In the genomic region with DNA sequence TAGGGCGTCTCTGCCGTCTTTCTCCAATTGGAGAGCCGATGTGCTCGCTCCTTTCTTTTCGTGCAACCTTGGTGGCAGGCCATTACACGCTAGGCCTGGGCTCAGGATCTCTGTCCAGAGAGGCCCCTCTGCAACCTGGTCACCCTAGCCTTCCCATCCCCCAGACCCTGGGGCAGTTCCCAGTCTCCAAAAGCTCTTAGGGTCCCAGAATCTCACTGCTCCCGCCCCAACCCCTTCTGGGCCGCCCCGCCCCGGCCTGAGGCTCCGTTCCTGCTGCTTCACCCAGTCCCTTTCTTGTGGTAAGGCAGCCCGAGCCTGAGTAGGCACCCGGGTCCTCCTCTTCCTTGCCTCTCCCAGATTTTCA, we compare ENCODE assay signal across 9 mouse cellular contexts. TPM values are rescaled to one million over a fixed set of nuclear protein-coding genes. Genes with fewer than 3 reads are reported as not detected.
DNase-seq lines count a peak whose midpoint lies in the region; ATAC-seq and TF ChIP-seq lines count a peak whose summit lies in the region.
"Had no signal": no experiment of that assay in that cellular context is flagged by ENCODE, and none has a peak within 500 bp of the region (broad histone marks: within the 10 kb centered on the region; RNA-seq: fewer than 3 reads in every experiment).

No protein-coding gene starts in this region.

- no peak for DNase-seq in hindbrain, embryonic 14.5 days (ENCODE audit: low spot score)
- peak; percentile 70 for DNase-seq in 3134 (ENCODE audit: extremely low read depth, insufficient read length, low spot score)
- DNase-seq in CH12.LX (ENCODE audit: extremely low read depth): no peak
- DNase-seq in limb, embryonic 11.5 days (ENCODE audit: low spot score): no peak
- DNase-seq in adrenal gland, postnatal 4 days (ENCODE audit: low spot score in 2 of 2): no peak
- no peak for DNase-seq in layer of hippocampus, adult 18-20 months (ENCODE audit: low spot score in 2 of 2)
- DNase-seq: gastrocnemius, postnatal 14 days had no signal

- ATAC-seq in hindbrain, embryonic 12.5 days (ENCODE audit: low FRiP score): no peak
- no peak for ATAC-seq in hindbrain, embryonic 14.5 days (ENCODE audit: low FRiP score)
- no peak for ATAC-seq in limb, embryonic 11.5 days (ENCODE audit: insufficient number of reproducible peaks, low FRiP score, low TSS enrichment, low read depth)

- dilution Hi-C loops in CH12.LX (cut with MboI; ENCODE audit: extremely low pct_ligation_motif_present, extremely low pct_unique_long_range_greater_than_20kb, low sequenced_read_pairs): no loop called here

- H3K9ac ChIP-seq in hindbrain, embryonic 12.5 days: 0 out of 2 replicates have a peak overlapping the region, but pooled peaks have one; percentile 18
- H3K9ac ChIP-seq in hindbrain, embryonic 14.5 days: no peak overlapping the region
- H3K9ac ChIP-seq in CH12.LX (ENCODE audit: insufficient read depth, low read depth): peak overlapping the region; percentile 65
- 0 out of 2 replicates have a peak overlapping the region, but pooled peaks have one; percentile 7 for H3K9ac ChIP-seq in limb, embryonic 11.5 days (ENCODE audit: low read length)

- peaks cover 47% of the 10 kb centered on the region for H3K79me2 ChIP-seq in CH12.LX (replicated peaks; ENCODE audit: control insufficient read depth, extremely low read depth, insufficient read depth, poor library complexity, severe bottlenecking)

- H3K27me3 ChIP-seq in hindbrain, embryonic 12.5 days: peaks cover 96% of the 10 kb centered on the region
- H3K27me3 ChIP-seq in hindbrain, embryonic 14.5 days (ENCODE audit: control insufficient read depth, insufficient read depth, low read length): peaks cover 95% of the 10 kb centered on the region
- peaks cover 33% of the 10 kb centered on the region for H3K27me3 ChIP-seq in CH12.LX (replicated peaks)
- H3K27me3 ChIP-seq in limb, embryonic 11.5 days (ENCODE audit: control insufficient read depth, insufficient read depth, low read length): peaks cover 77% of the 10 kb centered on the region

- H3K36me3 ChIP-seq in hindbrain, embryonic 12.5 days: no peaks in the 10 kb centered on the region
- H3K36me3 ChIP-seq in hindbrain, embryonic 14.5 days (replicated peaks; ENCODE audit: control insufficient read depth, insufficient read depth): no peaks in the 10 kb centered on the region
- H3K36me3 ChIP-seq in CH12.LX (replicated peaks in 1 of 2; ENCODE audit: control insufficient read depth in 1 of 2, insufficient read depth in 1 of 2, low read length in 1 of 2): peaks cover 8 to 26% of the 10 kb centered on the region in 2 experiments
- H3K36me3 ChIP-seq in limb, embryonic 11.5 days (ENCODE audit: control insufficient read depth, insufficient read depth, low read length): no peaks in the 10 kb centered on the region

- WGBS in hindbrain, embryonic 12.5 days: 3% methylated on average over 13 of the region's 13 CpGs
- 3% methylated on average over 13 of the region's 13 CpGs for WGBS in hindbrain, embryonic 14.5 days
- 3% methylated on average over 13 of the region's 13 CpGs for WGBS in limb, embryonic 11.5 days

- TF ChIP-seq EP300 in CH12.LX (IDR thresholded peaks at IDR 0.05; ENCODE audit: low read length): no peak

- peak overlapping the region; percentile 46 for H3K4me2 ChIP-seq in hindbrain, embryonic 12.5 days (replicated peaks)
- H3K4me2 ChIP-seq in hindbrain, embryonic 14.5 days (replicated peaks): no peak overlapping the region
- peak overlapping the region; percentile 52 for H3K4me2 ChIP-seq in CH12.LX (ENCODE audit: insufficient read depth, low read depth, poor library complexity, severe bottlenecking)
- H3K4me2 ChIP-seq in limb, embryonic 11.5 days (ENCODE audit: low read depth, severe bottlenecking): peak overlapping the region; percentile 63; the same call in 1 of the 2 replicates

- peak overlapping the region; percentile 26; the same call in 1 of the 2 replicates for H3K4me3 ChIP-seq in hindbrain, embryonic 12.5 days
- H3K4me3 ChIP-seq in hindbrain, embryonic 14.5 days (replicated peaks; ENCODE audit: low read length): no peak overlapping the region
- peak overlapping the region; percentile 56 to 99 (median 71) for H3K4me3 ChIP-seq in CH12.LX (replicated peaks in 1 of 3; ENCODE audit: low read depth in 2 of 3, low read length in 2 of 3, poor library complexity in 1 of 3)
- H3K4me3 ChIP-seq in limb, embryonic 11.5 days (ENCODE audit: low read depth, low read length): peak overlapping the region; percentile 39

- H3K4me1 ChIP-seq in hindbrain, embryonic 12.5 days: peaks cover 31% of the 10 kb centered on the region
- H3K4me1 ChIP-seq in hindbrain, embryonic 14.5 days (replicated peaks; ENCODE audit: control insufficient read depth, insufficient read depth, low read length): peaks cover 12% of the 10 kb centered on the region; the same call in 1 of the 2 replicates
- H3K4me1 ChIP-seq in CH12.LX (ENCODE audit: control insufficient read depth in 1 of 2, insufficient read depth in 2 of 2): peaks cover 6 to 55% of the 10 kb centered on the region in 2 experiments
- H3K4me1 ChIP-seq in limb, embryonic 11.5 days (ENCODE audit: control insufficient read depth, insufficient read depth, low read length): peaks cover 22% of the 10 kb centered on the region

- in situ Hi-C loops in CH12.LX (cut with MboI; ENCODE audit: low pct_ligation_motif_present, low pct_unique_long_range_greater_than_20kb, low sequenced_read_pairs): no loop called here

- H3K9me3 ChIP-seq in hindbrain, embryonic 12.5 days (replicated peaks): no peaks in the 10 kb centered on the region
- no peaks in the 10 kb centered on the region for H3K9me3 ChIP-seq in hindbrain, embryonic 14.5 days (ENCODE audit: control insufficient read depth, low read length)
- H3K9me3 ChIP-seq in CH12.LX (replicated peaks; ENCODE audit: low read length): no peaks in the 10 kb centered on the region
- no peaks in the 10 kb centered on the region for H3K9me3 ChIP-seq in limb, embryonic 11.5 days (ENCODE audit: control insufficient read depth, low read length)

- no peak for TF ChIP-seq CTCF in CH12.LX (conservative IDR thresholded peaks at IDR 0.05 in 1 of 2, IDR thresholded peaks at IDR 0.05 in 1 of 2; ENCODE audit: low read depth in 2 of 2, low read length in 2 of 2)

- H3K27ac ChIP-seq in hindbrain, embryonic 12.5 days: no peak overlapping the region
- no peak overlapping the region for H3K27ac ChIP-seq in hindbrain, embryonic 14.5 days
- no peak overlapping the region; the same call in 1 of the 2 replicates for H3K27ac ChIP-seq in CH12.LX (ENCODE audit: insufficient read depth, low read depth)
- no peak overlapping the region for H3K27ac ChIP-seq in limb, embryonic 11.5 days (replicated peaks; ENCODE audit: low read depth, low read length)

- TF ChIP-seq RAD21 in CH12.LX (IDR thresholded peaks at IDR 0.05; ENCODE audit: low read depth, low read length): no peak

- TF ChIP-seq POLR2A in CH12.LX (IDR thresholded peaks at IDR 0.05; ENCODE audit: low read depth, low read length): no peak

RNA-seq across cellular contexts. Expression of gene Sp6, which starts 6.1 kb away (rescaled TPM):
- polyA plus RNA-seq in hindbrain, embryonic 12.5 days (2016; fragmentation: Nextera tagmentation; extraction: Ambion mirVana): 0.26 and 0.46 TPM in 2 replicates
- 0.09 and 0.16 TPM in 2 replicates for polyA plus RNA-seq in hindbrain, embryonic 14.5 days (2014; fragmentation: Nextera tagmentation; extraction: Ambion mirVana)
- total RNA-seq in CH12.LX (2012; rRNA removed) (44.3 and 65.5 TPM in 2 replicates), CH12.LX (2014; rRNA removed) (15.8 and 18.4 TPM in 2 replicates)
- polyA plus RNA-seq in CH12.LX (2012; ENCODE audit: insufficient read length, low read depth): 10.0 and 10.1 TPM in 2 replicates
- polyA plus RNA-seq in limb, embryonic 11.5 days (2014; fragmentation: Nextera tagmentation; extraction: Ambion mirVana): 2.1 and 2.4 TPM in 2 replicates
- total RNA-seq in adrenal gland, postnatal 4 days (2021): under 1 TPM; 0.42 TPM
- 1 to 10 TPM in 1 of 2 experiments, under 1 TPM in 1; 0.79 to 1.1 TPM for total RNA-seq in layer of hippocampus, adult 18-20 months (2021)
- total RNA-seq: megakaryocyte progenitor cell, adult 5-6 weeks had no signal

RNA-seq across cellular contexts. Expression of gene Scrn2, which starts 10.4 kb away (rescaled TPM):
- polyA plus RNA-seq in hindbrain, embryonic 12.5 days (2016; fragmentation: Nextera tagmentation; extraction: Ambion mirVana): 21.2 and 23.9 TPM in 2 replicates
- 11.5 and 12.7 TPM in 2 replicates for polyA plus RNA-seq in hindbrain, embryonic 14.5 days (2014; fragmentation: Nextera tagmentation; extraction: Ambion mirVana)
- total RNA-seq in CH12.LX (2012; rRNA removed) (55.8 and 63.9 TPM in 2 replicates), CH12.LX (2014; rRNA removed) (34.5 and 37.5 TPM in 2 replicates)
- 35.2 and 41.1 TPM in 2 replicates for polyA plus RNA-seq in CH12.LX (2012; ENCODE audit: insufficient read length, low read depth)
- 31.9 and 34.4 TPM in 2 replicates for polyA plus RNA-seq in limb, embryonic 11.5 days (2014; fragmentation: Nextera tagmentation; extraction: Ambion mirVana)
- total RNA-seq in adrenal gland, postnatal 4 days (2021): 10 to 100 TPM; 28.8 to 29.7 TPM
- total RNA-seq in layer of hippocampus, adult 18-20 months (2021): 1 to 10 TPM; 4.0 to 4.9 TPM

RNA-seq across cellular contexts. Expression of gene Lrrc46, which starts 21.9 kb away (rescaled TPM):
- 4.8 and 5.1 TPM in 2 replicates for polyA plus RNA-seq in hindbrain, embryonic 12.5 days (2016; fragmentation: Nextera tagmentation; extraction: Ambion mirVana)
- 2.6 and 4.3 TPM in 2 replicates for polyA plus RNA-seq in hindbrain, embryonic 14.5 days (2014; fragmentation: Nextera tagmentation; extraction: Ambion mirVana)
- total RNA-seq in CH12.LX (2012; rRNA removed): 0.38 and 0.46 TPM in 2 replicates
- total RNA-seq in CH12.LX (2014; rRNA removed): 0.23 TPM in 1 of 2 replicates, not detected in the other
- polyA plus RNA-seq in CH12.LX (2012; ENCODE audit: insufficient read length, low read depth): 0.91 and 1.0 TPM in 2 replicates
- polyA plus RNA-seq in limb, embryonic 11.5 days (2014; fragmentation: Nextera tagmentation; extraction: Ambion mirVana): 0.79 and 1.4 TPM in 2 replicates
- 1 to 10 TPM in 1 of 2 experiments, under 1 TPM in 1; 0.76 to 1.3 TPM for total RNA-seq in adrenal gland, postnatal 4 days (2021)
- total RNA-seq in layer of hippocampus, adult 18-20 months (2021): under 1 TPM; 0.74 to 0.94 TPM
- total RNA-seq: gastrocnemius, postnatal 14 days had no signal

RNA-seq across cellular contexts. Expression of gene Mrpl10, which starts 22.0 kb away (rescaled TPM):
- 64.8 and 70.1 TPM in 2 replicates for polyA plus RNA-seq in hindbrain, embryonic 12.5 days (2016; fragmentation: Nextera tagmentation; extraction: Ambion mirVana)
- polyA plus RNA-seq in hindbrain, embryonic 14.5 days (2014; fragmentation: Nextera tagmentation; extraction: Ambion mirVana): 60.5 TPM in 2 replicates
- 111 and 119 TPM in 2 replicates for total RNA-seq in CH12.LX (2012; rRNA removed)
- total RNA-seq in CH12.LX (2014; rRNA removed): 93.2 and 104 TPM in 2 replicates
- polyA plus RNA-seq in CH12.LX (2012; ENCODE audit: insufficient read length, low read depth): 110 and 132 TPM in 2 replicates
- polyA plus RNA-seq in limb, embryonic 11.5 days (2014; fragmentation: Nextera tagmentation; extraction: Ambion mirVana): 93.0 and 96.5 TPM in 2 replicates
- 100 to 1,000 TPM; 110 to 123 TPM for total RNA-seq in adrenal gland, postnatal 4 days (2021)
- 10 to 100 TPM; 76.0 to 80.4 TPM for total RNA-seq in layer of hippocampus, adult 18-20 months (2021)

RNA-seq across cellular contexts. Expression of gene Osbpl7, which starts 31.1 kb away (rescaled TPM):
- polyA plus RNA-seq in hindbrain, embryonic 12.5 days (2016; fragmentation: Nextera tagmentation; extraction: Ambion mirVana): 9.1 and 11.9 TPM in 2 replicates
- 6.3 and 7.9 TPM in 2 replicates for polyA plus RNA-seq in hindbrain, embryonic 14.5 days (2014; fragmentation: Nextera tagmentation; extraction: Ambion mirVana)
- total RNA-seq in CH12.LX (2012; rRNA removed): 14.2 and 17.6 TPM in 2 replicates
- total RNA-seq in CH12.LX (2014; rRNA removed): 6.6 and 7.4 TPM in 2 replicates
- polyA plus RNA-seq in CH12.LX (2012; ENCODE audit: insufficient read length, low read depth): 22.1 and 24.4 TPM in 2 replicates
- polyA plus RNA-seq in limb, embryonic 11.5 days (2014; fragmentation: Nextera tagmentation; extraction: Ambion mirVana): 5.8 and 6.3 TPM in 2 replicates
- total RNA-seq in adrenal gland, postnatal 4 days (2021): 10 to 100 TPM; 20.3 to 21.4 TPM
- 10 to 100 TPM; 16.3 to 17.7 TPM for total RNA-seq in layer of hippocampus, adult 18-20 months (2021)
